Mouse (Mus musculus) kidney, adult 2 months (tissue): ENCODE measurements at regions not wholly inside any gene's neighbourhood (a gene's known extent, or its start where the extent isn't known, plus 50 kb on each side); places are given as distances from the start of the nearest gene placed in this dataset.

ENCODE experiments used
- DNase-seq: peaks from one replicate; pipeline ENCODE4 v3.0.0; 2021
- H3K27ac ChIP-seq: fragments of 200-500 bp; 2 replicates; pipeline ENCODE4 v1.5.1; 2012; ENCODE audit warnings: low read depth, low read length, control low read depth, inconsistent platforms; ENCODE audit not compliant: insufficient read depth
- H3K27me3 ChIP-seq: fragments of 200-500 bp; replicated peaks from 2 replicates; pipeline ENCODE4 v1.6.1; 2012; ENCODE audit warnings: mild to moderate bottlenecking, moderate library complexity, low read length, inconsistent platforms; ENCODE audit not compliant: control insufficient read depth, insufficient read depth
- H3K36me3 ChIP-seq: fragments of 200-500 bp; 2 replicates; pipeline ENCODE4 v1.6.1; 2012; ENCODE audit warnings: mild to moderate bottlenecking, moderate library complexity, low read length, inconsistent platforms; ENCODE audit not compliant: control insufficient read depth, insufficient read depth
- H3K4me1 ChIP-seq: fragments of 200-500 bp; 2 replicates; pipeline ENCODE4 v1.6.1; 2011; ENCODE audit warnings: low read length; ENCODE audit not compliant: control insufficient read depth, insufficient read depth
- H3K4me3 ChIP-seq: fragments of 200-500 bp; 2 replicates; pipeline ENCODE4 v1.5.1; 2011; ENCODE audit warnings: mild to moderate bottlenecking, low read depth, low read length, control low read depth; ENCODE audit not compliant: insufficient read depth
- CTCF ChIP-seq: fragments of 200-500 bp; conservative IDR thresholded peaks from 2 replicates; pipeline ENCODE4 v1.5.1; 2011; ENCODE audit warnings: low read depth, mild to moderate bottlenecking, control low read depth, low read length, moderate library complexity, mixed read lengths; ENCODE audit not compliant: insufficient read depth, insufficient read length
- POLR2A ChIP-seq: fragments of 200-500 bp; IDR thresholded peaks from one replicate; pipeline ENCODE4 v1.6.1; 2011; ENCODE audit warnings: low read depth, low read length, control low read depth
- WGBS: fragments of 180-500 bp; shearing (Covaris S2); methylation state at CpG from one replicate; pipeline ENCODE4 v1.1.7; 2018; 5-methylcytosine and 5-hydroxymethylcytosine counted together

GRCm38 (mm10) chr11:89147990-89148389 lies 74.3 kb downstream of the Gm525 start:
- H3K4me3 ChIP-seq = no peak overlapping the region
- TF ChIP-seq POLR2A (no peak), CTCF (no peak)
- H3K27ac ChIP-seq = no peak overlapping the region
- DNase-seq = no peak
- no peaks in the 10 kb centered on the region for H3K36me3 ChIP-seq
- no peaks in the 10 kb centered on the region for H3K27me3 ChIP-seq
- H3K4me1 ChIP-seq = no peaks in the 10 kb centered on the region
- WGBS = 91% methylated on average over 8 of the region's 8 CpGs

GRCm38 (mm10) chr11:89145281-89145945 lies 71.8 kb downstream of the Gm525 start:
- no peaks in the 10 kb centered on the region for H3K36me3 ChIP-seq
- 33% methylated on average over 19 of the region's 19 CpGs for WGBS
- no peak for DNase-seq
- no peaks in the 10 kb centered on the region for H3K27me3 ChIP-seq
- no peak overlapping the region for H3K4me3 ChIP-seq
- TF ChIP-seq POLR2A (no peak), CTCF (no peak)
- H3K27ac ChIP-seq = no peak overlapping the region
- no peaks in the 10 kb centered on the region for H3K4me1 ChIP-seq

- no peak overlapping the region for H3K4me3 ChIP-seq
- no peaks in the 10 kb centered on the region for H3K36me3 ChIP-seq
- no peaks in the 10 kb centered on the region for H3K4me1 ChIP-seq
- H3K27me3 ChIP-seq = no peaks in the 10 kb centered on the region
- WGBS = 30% methylated on average over 9 of the region's 9 CpGs
- no peak overlapping the region for H3K27ac ChIP-seq
- TF ChIP-seq CTCF = no peak
- no peak for TF ChIP-seq POLR2A
- DNase-seq = no peak
These were observed 69.0 kb downstream of the Gm525 start for GRCm38 (mm10) chr11:89142527-89143154.
